8 mouse cellular contexts compared by ENCODE assay signal in the genomic region with DNA sequence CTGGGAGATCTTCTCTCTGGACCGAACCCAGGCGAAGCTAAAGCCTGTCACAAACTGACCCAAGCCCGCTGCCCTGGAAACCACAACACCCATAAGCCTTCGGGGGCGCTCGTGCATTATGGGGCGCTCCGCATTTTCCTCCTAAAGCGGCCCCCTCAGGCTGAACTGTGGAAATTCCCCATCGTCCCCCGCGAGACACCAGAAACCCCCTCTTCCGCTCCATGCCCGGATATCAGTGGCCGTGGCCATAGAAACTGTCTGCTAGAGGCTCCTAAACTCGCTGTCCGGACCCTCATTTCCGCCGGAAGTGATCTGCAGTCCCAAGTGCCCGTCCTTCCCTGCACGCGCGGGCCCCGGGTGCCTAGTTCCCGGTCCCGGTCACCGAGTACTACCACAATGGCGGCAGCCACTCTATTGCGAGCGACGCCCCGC. TPM values are rescaled to one million over a fixed set of nuclear protein-coding genes. Genes with fewer than 3 reads are reported as not detected.
DNase-seq lines count a peak whose midpoint lies in the region; ATAC-seq and TF ChIP-seq lines count a peak whose summit lies in the region.

Gene Tufm (plus strand): TSS at position 310 of the 432 bp plus-strand sequence.

- TF ChIP-seq CTCF in E14TG2a.4 (conservative IDR thresholded peaks at IDR 0.05; ENCODE audit: low read length): no peak

- peak; percentile 95 for ATAC-seq in forebrain, embryonic 13.5 days
- peak; percentile 91 for ATAC-seq in neural tube, embryonic 15.5 days (ENCODE audit: low FRiP score)

- WGBS in forebrain, embryonic 13.5 days: under 1% methylated on average over 32 of the region's 32 CpGs
- under 1% methylated on average over 32 of the region's 32 CpGs for WGBS in neural tube, embryonic 15.5 days

- H3K27ac ChIP-seq in forebrain, embryonic 13.5 days: peak within 1 kb of the TSS; percentile 21; the same call in 1 of the 2 replicates
- H3K27ac ChIP-seq in neural tube, embryonic 15.5 days (replicated peaks): peak within 1 kb of the TSS; percentile 83

- H3K4me3 ChIP-seq in E14TG2a.4 (replicated peaks; ENCODE audit: low read length): peak within 1 kb of the TSS; percentile 84
- H3K4me3 ChIP-seq in forebrain, embryonic 13.5 days: peak within 1 kb of the TSS; percentile 71
- peak within 1 kb of the TSS; percentile 71 for H3K4me3 ChIP-seq in neural tube, embryonic 15.5 days (replicated peaks)

- peak within 1 kb of the TSS; percentile 80 for H3K9ac ChIP-seq in forebrain, embryonic 13.5 days
- H3K9ac ChIP-seq in neural tube, embryonic 15.5 days (replicated peaks): peak within 1 kb of the TSS; percentile 73

- H3K27me3 ChIP-seq in E14TG2a.4 (ENCODE audit: insufficient read depth, low read length): no peaks in the 10 kb centered on the region
- no peaks in the 10 kb centered on the region for H3K27me3 ChIP-seq in forebrain, embryonic 13.5 days
- H3K27me3 ChIP-seq in neural tube, embryonic 15.5 days (replicated peaks): no peaks in the 10 kb centered on the region

- DNase-seq in c-Kit-positive CD71-positive TER-119-positive erythroid progenitor cells, embryonic 14.5 days (ENCODE audit: low spot score): peak; percentile 84
- peak; percentile 97 to 98 for DNase-seq in heart, postnatal 10 days
- peak; percentile 98 for DNase-seq in layer of hippocampus, adult 11-12 months (ENCODE audit: low spot score)
- DNase-seq in lung, adult 18-20 months: peak; percentile 97 to 98
- DNase-seq in testis, postnatal 14 days (ENCODE audit: low spot score): peak; percentile 98

- no peaks in the 10 kb centered on the region for H3K9me3 ChIP-seq in E14TG2a.4 (ENCODE audit: low read length)
- no peaks in the 10 kb centered on the region for H3K9me3 ChIP-seq in forebrain, embryonic 13.5 days (replicated peaks)
- no peaks in the 10 kb centered on the region for H3K9me3 ChIP-seq in neural tube, embryonic 15.5 days (replicated peaks)

- intact Hi-C loops in heart, postnatal 10 days (cut with DNase I): no loop called here

- H3K4me1 ChIP-seq in E14TG2a.4 (replicated peaks; ENCODE audit: low read depth, low read length): peaks cover 57% of the 10 kb centered on the region
- peaks cover 20% of the 10 kb centered on the region for H3K4me1 ChIP-seq in forebrain, embryonic 13.5 days
- peaks cover 22% of the 10 kb centered on the region for H3K4me1 ChIP-seq in neural tube, embryonic 15.5 days

- peak within 1 kb of the TSS; percentile 98 for H3K4me2 ChIP-seq in forebrain, embryonic 13.5 days
- H3K4me2 ChIP-seq in neural tube, embryonic 15.5 days: peak within 1 kb of the TSS; percentile 95

- H3K36me3 ChIP-seq in E14TG2a.4 (ENCODE audit: insufficient read depth, low read length): peaks cover 40% of the 10 kb centered on the region
- peaks cover 29% of the 10 kb centered on the region for H3K36me3 ChIP-seq in forebrain, embryonic 13.5 days (ENCODE audit: poor library complexity, severe bottlenecking)
- peaks cover 27% of the 10 kb centered on the region for H3K36me3 ChIP-seq in neural tube, embryonic 15.5 days

RNA-seq across cellular contexts. Expression of gene Tufm, which starts in this region (rescaled TPM):
- polyA plus RNA-seq in forebrain, embryonic 13.5 days (2015; fragmentation: Nextera tagmentation; extraction: Ambion mirVana): 114 and 123 TPM in 2 replicates
- total RNA-seq in heart, postnatal 10 days (2021): 100 to 1,000 TPM; 245 to 251 TPM
- 139 and 147 TPM in 2 replicates for polyA plus RNA-seq in neural tube, embryonic 15.5 days (2015; fragmentation: Nextera tagmentation; extraction: Ambion mirVana)

Comparison
In these comparisons a context has a peak if more than half of its experiments do, and no peak if none do; other contexts are left out.
1. Peak in every context shown above with its lines: DNase-seq, ATAC-seq, H3K4me3 ChIP-seq and H3K27ac ChIP-seq.